Mouse (Mus musculus) midbrain, embryonic 13.5 days (tissue): ENCODE results near the gene Mtrf1l. TPM values are rescaled to one million over a fixed set of nuclear protein-coding genes. Genes with fewer than 3 reads are reported as not detected.

Source experiments
- ATAC-seq: fragments of 200-750 bp; cut with Nextera tagmentation; 2 replicates; pipeline ENCODE4 v1.8.0; 2017; ENCODE audit warnings: mild to moderate bottlenecking, moderate TSS enrichment, moderate library complexity
- H3K27ac ChIP-seq: fragments of 300-500 bp; sonication (generic); 2 replicates; pipeline ENCODE4 v1.5.1; 2015; ENCODE audit warnings: inconsistent platforms, mild to moderate bottlenecking, moderate library complexity
- H3K27me3 ChIP-seq: fragments of 300-500 bp; sonication (generic); 2 replicates; pipeline ENCODE4 v1.6.1; 2015; ENCODE audit warnings: mild to moderate bottlenecking, inconsistent platforms
- H3K36me3 ChIP-seq: fragments of 300-500 bp; sonication (generic); 2 replicates; pipeline ENCODE4 v1.6.1; 2015; ENCODE audit warnings: mild to moderate bottlenecking, inconsistent platforms
- H3K4me1 ChIP-seq: fragments of 300-500 bp; sonication (generic); replicated peaks from 2 replicates; pipeline ENCODE4 v1.6.1; 2015; ENCODE audit warnings: inconsistent platforms
- H3K4me2 ChIP-seq: fragments of 300-500 bp; sonication (generic); replicated peaks from 2 replicates; pipeline ENCODE4 v1.6.1; 2015; ENCODE audit warnings: moderate library complexity, mild to moderate bottlenecking, inconsistent platforms
- H3K4me3 ChIP-seq: fragments of 300-500 bp; sonication (generic); replicated peaks from 2 replicates; pipeline ENCODE4 v1.5.1; 2015; ENCODE audit warnings: mild to moderate bottlenecking, inconsistent platforms
- H3K9ac ChIP-seq: fragments of 300-500 bp; sonication (generic); replicated peaks from 2 replicates; pipeline ENCODE4 v1.6.1; 2015; ENCODE audit warnings: mild to moderate bottlenecking, inconsistent platforms
- H3K9me3 ChIP-seq: fragments of 300-500 bp; sonication (generic); 2 replicates; pipeline ENCODE4 v1.6.1; 2016; ENCODE audit warnings: mild to moderate bottlenecking, inconsistent platforms
- WGBS: fragments of 180-500 bp; shearing (Covaris S2); methylation state at CpG from one replicate; pipeline ENCODE4 v1.1.7; 2015; 5-methylcytosine and 5-hydroxymethylcytosine counted together
- polyA plus RNA-seq: library from polyadenylated mRNA; unstranded; fragments of >200 nt; fragmentation: Nextera tagmentation; extraction: Ambion mirVana; gene quantifications from 2 replicates; pipeline ENCODE4 v1.2.1, GENCODE M21; 2015

Mtrf1l gene
- polyA plus RNA-seq, 1 experiment from 2014 or later: 12.0 TPM

GRCm38 (mm10) chr10:5803739-5804138, 20.0 kb downstream of the Mtrf1l start:
- ATAC-seq: no peak
- WGBS: 2% methylated on average over 1 of the region's 1 CpGs
- H3K36me3 ChIP-seq: peaks cover 22% of the 10 kb centered on the region
- H3K4me3 ChIP-seq: peak overlapping the region; percentile 72
- peak overlapping the region; percentile 57 for H3K9ac ChIP-seq
- peak overlapping the region; percentile 48 for H3K4me2 ChIP-seq
- no peaks in the 10 kb centered on the region for H3K27me3 ChIP-seq
- peaks cover 41% of the 10 kb centered on the region for H3K4me1 ChIP-seq
- no peaks in the 10 kb centered on the region for H3K9me3 ChIP-seq
- H3K27ac ChIP-seq: no peak overlapping the region

- Histone ChIP-seq H3K4me3 (peak overlapping the region; percentile 72), H3K36me3 (peaks cover 31% of the 10 kb centered on the region), H3K4me2 (peak overlapping the region; percentile 48), H3K27me3 (no peaks in the 10 kb centered on the region), H3K4me1 (peaks cover 41% of the 10 kb centered on the region), H3K9me3 (no peaks in the 10 kb centered on the region), H3K9ac (peak overlapping the region; percentile 37; the same call in 1 of the 2 replicates), H3K27ac (no peak overlapping the region)
- ATAC-seq: no peak
- WGBS: 41% methylated on average over 6 of the region's 6 CpGs
Observed at GRCm38 (mm10) chr10:5802866-5803265, 20.8 kb downstream of the Mtrf1l start.

GRCm38 (mm10) chr10:5800490-5800889, 23.2 kb downstream of the Mtrf1l start:
- H3K4me1 ChIP-seq: peaks cover 39% of the 10 kb centered on the region
- 93% methylated on average over 1 of the region's 1 CpGs for WGBS
- H3K9ac ChIP-seq: no peak overlapping the region
- no peaks in the 10 kb centered on the region for H3K9me3 ChIP-seq
- H3K27me3 ChIP-seq: no peaks in the 10 kb centered on the region
- no peak overlapping the region for H3K27ac ChIP-seq
- H3K4me2 ChIP-seq: no peak overlapping the region
- ATAC-seq: no peak
- peaks cover 32% of the 10 kb centered on the region for H3K36me3 ChIP-seq
- H3K4me3 ChIP-seq: no peak overlapping the region

- Histone ChIP-seq H3K9me3 (no peaks in the 10 kb centered on the region), H3K4me2 (no peak overlapping the region), H3K4me3 (no peak overlapping the region), H3K9ac (no peak overlapping the region), H3K27ac (no peak overlapping the region), H3K4me1 (peaks cover 19% of the 10 kb centered on the region), H3K27me3 (no peaks in the 10 kb centered on the region), H3K36me3 (peaks cover 32% of the 10 kb centered on the region)
- 83% methylated on average over 4 of the region's 4 CpGs for WGBS
- ATAC-seq: peak; percentile 27; the same call in 1 of the 2 replicates
Observed at GRCm38 (mm10) chr10:5798069-5798468, 25.6 kb downstream of the Mtrf1l start.

- Histone ChIP-seq H3K27ac (no peak overlapping the region), H3K27me3 (no peaks in the 10 kb centered on the region), H3K4me1 (no peaks in the 10 kb centered on the region), H3K4me2 (no peak overlapping the region), H3K36me3 (no peaks in the 10 kb centered on the region), H3K9ac (no peak overlapping the region), H3K4me3 (no peak overlapping the region), H3K9me3 (no peaks in the 10 kb centered on the region)
- 23% methylated on average over 12 of the region's 12 CpGs for WGBS
- ATAC-seq: no peak
Observed at GRCm38 (mm10) chr10:5790657-5791056, 33.1 kb downstream of the Mtrf1l start.

GRCm38 (mm10) chr10:5786923-5787322, 36.8 kb downstream of the Mtrf1l start:
- WGBS: 21% methylated on average over 4 of the region's 4 CpGs
- no peak overlapping the region for H3K9ac ChIP-seq
- ATAC-seq: no peak
- no peaks in the 10 kb centered on the region for H3K9me3 ChIP-seq
- H3K27ac ChIP-seq: no peak overlapping the region
- H3K4me1 ChIP-seq: no peaks in the 10 kb centered on the region
- H3K36me3 ChIP-seq: no peaks in the 10 kb centered on the region
- no peak overlapping the region for H3K4me3 ChIP-seq
- H3K27me3 ChIP-seq: no peaks in the 10 kb centered on the region
- no peak overlapping the region for H3K4me2 ChIP-seq

Other genes starting within 250 kb of the Mtrf1l start
- 0.95 and 1.1 TPM in 2 replicates for gene Myct1, start 230.1 kb downstream of the Mtrf1l start, polyA plus RNA-seq
- gene Vip, start 184.7 kb downstream of the Mtrf1l start, polyA plus RNA-seq: 1.7 TPM in 2 replicates
- gene Fbxo5, start 18.3 kb downstream of the Mtrf1l start, polyA plus RNA-seq: 30.6 and 32.1 TPM in 2 replicates
- 12.0 and 13.4 TPM in 2 replicates for gene Rgs17, start 98.5 kb upstream of the Mtrf1l start, polyA plus RNA-seq